Mouse (Mus musculus): Measurements from ENCODE around the gene Fbxl4. TPM values are rescaled to one million over a fixed set of nuclear protein-coding genes. Genes with fewer than 3 reads are reported as not detected.

Gene Fbxl4
- polyA plus RNA-seq, 1 experiment from 2014 or later, result 15.4 TPM

- no peaks in the 10 kb centered on the region for H3K4me1 ChIP-seq (ENCODE audit: control insufficient read depth, insufficient read depth, low read length)
- no peak overlapping the region for H3K4me3 ChIP-seq (ENCODE audit: low read depth, low read length)
- peaks cover 25% of the 10 kb centered on the region; the same call in 1 of the 2 replicates for H3K36me3 ChIP-seq (ENCODE audit: control insufficient read depth, insufficient read depth, low read length)
- ATAC-seq (ENCODE audit: low read depth), result no peak
- 93% methylated on average over 10 of the region's 10 CpGs for WGBS
- no peaks in the 10 kb centered on the region for H3K9me3 ChIP-seq (ENCODE audit: control insufficient read depth, low read length)
- DNase-seq (ENCODE audit: low spot score), result no peak
- no peak overlapping the region for H3K9ac ChIP-seq (ENCODE audit: low read depth, low read length)
- H3K27me3 ChIP-seq (replicated peaks; ENCODE audit: control insufficient read depth, insufficient read depth, low read length), result no peaks in the 10 kb centered on the region
- H3K27ac ChIP-seq (replicated peaks; ENCODE audit: low read depth, low read length), result no peak overlapping the region
- no peak overlapping the region for H3K4me2 ChIP-seq (ENCODE audit: low read depth, low read length)
These were observed 45.6 kb downstream of the Fbxl4 start for GRCm38 (mm10) chr4:22402930-22403329.

- Histone ChIP-seq H3K9ac (ENCODE audit: low read depth, low read length) (no peak overlapping the region), H3K9me3 (ENCODE audit: control insufficient read depth, low read length) (no peaks in the 10 kb centered on the region), H3K36me3 (ENCODE audit: control insufficient read depth, insufficient read depth, low read length) (0 out of 2 replicates have a peak, but pooled peaks cover 11% of the 10 kb centered on the region), H3K4me2 (ENCODE audit: low read depth, low read length) (no peak overlapping the region), H3K27me3 (replicated peaks; ENCODE audit: control insufficient read depth, insufficient read depth, low read length) (no peaks in the 10 kb centered on the region), H3K4me3 (ENCODE audit: low read depth, low read length) (no peak overlapping the region), H3K27ac (replicated peaks; ENCODE audit: low read depth, low read length) (no peak overlapping the region), H3K4me1 (ENCODE audit: control insufficient read depth, insufficient read depth, low read length) (no peaks in the 10 kb centered on the region)
- 67% methylated on average over 2 of the region's 2 CpGs for WGBS
- ATAC-seq (ENCODE audit: low read depth), result no peak
- no peak for DNase-seq (ENCODE audit: low spot score)
These were observed 63.3 kb downstream of the Fbxl4 start for GRCm38 (mm10) chr4:22420627-22421026.

GRCm38 (mm10) chr4:22422400-22422799 is 65.1 kb downstream of the Fbxl4 start:
- DNase-seq (ENCODE audit: low spot score) (no peak), ATAC-seq (ENCODE audit: low read depth) (0 out of 2 replicates have a peak, but pooled peaks have one; percentile 15)
- H3K9ac ChIP-seq (ENCODE audit: low read depth, low read length), result no peak overlapping the region
- H3K9me3 ChIP-seq (ENCODE audit: control insufficient read depth, low read length), result no peaks in the 10 kb centered on the region
- no peaks in the 10 kb centered on the region for H3K4me1 ChIP-seq (ENCODE audit: control insufficient read depth, insufficient read depth, low read length)
- H3K4me3 ChIP-seq (ENCODE audit: low read depth, low read length), result no peak overlapping the region
- no peaks in the 10 kb centered on the region for H3K27me3 ChIP-seq (replicated peaks; ENCODE audit: control insufficient read depth, insufficient read depth, low read length)
- WGBS, result 78% methylated on average over 4 of the region's 4 CpGs
- H3K4me2 ChIP-seq (ENCODE audit: low read depth, low read length), result no peak overlapping the region
- no peak overlapping the region for H3K27ac ChIP-seq (replicated peaks; ENCODE audit: low read depth, low read length)
- H3K36me3 ChIP-seq (ENCODE audit: control insufficient read depth, insufficient read depth, low read length), result peaks cover 16% of the 10 kb centered on the region; the same call in 1 of the 2 replicates

GRCm38 (mm10) chr4:22428150-22428549 is 70.8 kb downstream of the Fbxl4 start:
- 89% methylated on average over 3 of the region's 3 CpGs for WGBS
- H3K27ac ChIP-seq (replicated peaks; ENCODE audit: low read depth, low read length), result no peak overlapping the region
- no peak for ATAC-seq (ENCODE audit: low read depth)
- H3K27me3 ChIP-seq (replicated peaks; ENCODE audit: control insufficient read depth, insufficient read depth, low read length), result no peaks in the 10 kb centered on the region
- peaks cover 15% of the 10 kb centered on the region; the same call in 1 of the 2 replicates for H3K36me3 ChIP-seq (ENCODE audit: control insufficient read depth, insufficient read depth, low read length)
- no peak overlapping the region for H3K4me2 ChIP-seq (ENCODE audit: low read depth, low read length)
- no peak for DNase-seq (ENCODE audit: low spot score)
- H3K9me3 ChIP-seq (ENCODE audit: control insufficient read depth, low read length), result no peaks in the 10 kb centered on the region
- no peak overlapping the region for H3K9ac ChIP-seq (ENCODE audit: low read depth, low read length)
- no peak overlapping the region for H3K4me3 ChIP-seq (ENCODE audit: low read depth, low read length)
- no peaks in the 10 kb centered on the region for H3K4me1 ChIP-seq (ENCODE audit: control insufficient read depth, insufficient read depth, low read length)

GRCm38 (mm10) chr4:22469575-22469974 is 112.2 kb downstream of the Fbxl4 start:
- H3K9me3 ChIP-seq (ENCODE audit: control insufficient read depth, low read length), result no peaks in the 10 kb centered on the region
- no peaks in the 10 kb centered on the region for H3K36me3 ChIP-seq (ENCODE audit: control insufficient read depth, insufficient read depth, low read length)
- no peak for DNase-seq (ENCODE audit: low spot score)
- H3K4me2 ChIP-seq (ENCODE audit: low read depth, low read length), result no peak overlapping the region
- no peak for ATAC-seq (ENCODE audit: low read depth)
- H3K4me3 ChIP-seq (ENCODE audit: low read depth, low read length), result no peak overlapping the region
- no peaks in the 10 kb centered on the region for H3K4me1 ChIP-seq (ENCODE audit: control insufficient read depth, insufficient read depth, low read length)
- 76% methylated on average over 1 of the region's 1 CpGs for WGBS
- no peak overlapping the region for H3K27ac ChIP-seq (replicated peaks; ENCODE audit: low read depth, low read length)
- H3K9ac ChIP-seq (ENCODE audit: low read depth, low read length), result no peak overlapping the region
- H3K27me3 ChIP-seq (replicated peaks; ENCODE audit: control insufficient read depth, insufficient read depth, low read length), result 0 out of 2 replicates have a peak, but pooled peaks cover 4% of the 10 kb centered on the region

GRCm38 (mm10) chr4:22476967-22477710 is 119.8 kb downstream of the Fbxl4 start:
- Histone ChIP-seq H3K9me3 (ENCODE audit: control insufficient read depth, low read length) (no peaks in the 10 kb centered on the region), H3K4me2 (ENCODE audit: low read depth, low read length) (peak overlapping the region; percentile 63), H3K27ac (replicated peaks; ENCODE audit: low read depth, low read length) (no peak overlapping the region), H3K4me1 (ENCODE audit: control insufficient read depth, insufficient read depth, low read length) (no peaks in the 10 kb centered on the region), H3K9ac (ENCODE audit: low read depth, low read length) (peak overlapping the region; percentile 22; the same call in 1 of the 2 replicates), H3K36me3 (ENCODE audit: control insufficient read depth, insufficient read depth, low read length) (no peaks in the 10 kb centered on the region), H3K27me3 (replicated peaks; ENCODE audit: control insufficient read depth, insufficient read depth, low read length) (peaks cover 75% of the 10 kb centered on the region), H3K4me3 (ENCODE audit: low read depth, low read length) (peak overlapping the region; percentile 39)
- DNase-seq (ENCODE audit: low spot score) (peak; percentile 78), ATAC-seq (ENCODE audit: low read depth) (peak; percentile 74)
- under 1% methylated on average over 22 of the region's 23 CpGs for WGBS

- ATAC-seq (ENCODE audit: low read depth), result 0 out of 2 replicates have a peak, but pooled peaks have one; percentile 45
- 0 out of 2 replicates have a peak overlapping the region, but pooled peaks have one; percentile 22 for H3K9ac ChIP-seq (ENCODE audit: low read depth, low read length)
- H3K4me3 ChIP-seq (ENCODE audit: low read depth, low read length), result peak overlapping the region; percentile 39
- no peak overlapping the region for H3K27ac ChIP-seq (replicated peaks; ENCODE audit: low read depth, low read length)
- no peak for DNase-seq (ENCODE audit: low spot score)
- no peaks in the 10 kb centered on the region for H3K9me3 ChIP-seq (ENCODE audit: control insufficient read depth, low read length)
- H3K27me3 ChIP-seq (replicated peaks; ENCODE audit: control insufficient read depth, insufficient read depth, low read length), result peaks cover 81% of the 10 kb centered on the region
- H3K4me1 ChIP-seq (ENCODE audit: control insufficient read depth, insufficient read depth, low read length), result no peaks in the 10 kb centered on the region
- no peaks in the 10 kb centered on the region for H3K36me3 ChIP-seq (ENCODE audit: control insufficient read depth, insufficient read depth, low read length)
- WGBS, result under 1% methylated on average over 17 of the region's 28 CpGs
- peak overlapping the region; percentile 63 for H3K4me2 ChIP-seq (ENCODE audit: low read depth, low read length)
These were observed 120.4 kb downstream of the Fbxl4 start for GRCm38 (mm10) chr4:22477711-22478230.

- DNase-seq (ENCODE audit: low spot score) (no peak), ATAC-seq (ENCODE audit: low read depth) (no peak)
- no peaks in the 10 kb centered on the region for H3K4me1 ChIP-seq (ENCODE audit: control insufficient read depth, insufficient read depth, low read length)
- no peak overlapping the region for H3K9ac ChIP-seq (ENCODE audit: low read depth, low read length)
- H3K27me3 ChIP-seq (replicated peaks; ENCODE audit: control insufficient read depth, insufficient read depth, low read length), result peaks cover 91% of the 10 kb centered on the region
- 2% methylated on average over 30 of the region's 30 CpGs for WGBS
- no peak overlapping the region for H3K27ac ChIP-seq (replicated peaks; ENCODE audit: low read depth, low read length)
- no peaks in the 10 kb centered on the region for H3K9me3 ChIP-seq (ENCODE audit: control insufficient read depth, low read length)
- H3K36me3 ChIP-seq (ENCODE audit: control insufficient read depth, insufficient read depth, low read length), result no peaks in the 10 kb centered on the region
- no peak overlapping the region; the same call in 1 of the 2 replicates for H3K4me2 ChIP-seq (ENCODE audit: low read depth, low read length)
- no peak overlapping the region for H3K4me3 ChIP-seq (ENCODE audit: low read depth, low read length)
These were observed 121.4 kb downstream of the Fbxl4 start for GRCm38 (mm10) chr4:22478488-22479367.
